Mouse (Mus musculus) testis, adult 2 months (tissue): ENCODE measurements around the gene Kidins220. TPM values are rescaled to one million over a fixed set of nuclear protein-coding genes. Genes with fewer than 3 reads are reported as not detected.

Experiments
- H3K27ac ChIP-seq: fragments of 200-500 bp; 2 replicates; pipeline ENCODE4 v1.5.1; 2012; ENCODE audit warnings: low read depth, low read length; ENCODE audit not compliant: control insufficient read depth, insufficient read depth
- H3K27me3 ChIP-seq: fragments of 200-500 bp; 2 replicates; pipeline ENCODE4 v1.6.1; 2012; ENCODE audit warnings: mild to moderate bottlenecking, low read length, moderate library complexity; ENCODE audit not compliant: control insufficient read depth, insufficient read depth
- H3K36me3 ChIP-seq: fragments of 200-500 bp; 2 replicates; pipeline ENCODE4 v1.6.1; 2012; ENCODE audit warnings: mild to moderate bottlenecking, low read length; ENCODE audit not compliant: control insufficient read depth, insufficient read depth
- H3K4me1 ChIP-seq: fragments of 200-500 bp; 2 replicates; pipeline ENCODE4 v1.6.1; 2012; ENCODE audit warnings: low read length; ENCODE audit not compliant: control insufficient read depth, insufficient read depth
- H3K4me3 ChIP-seq: fragments of 200-500 bp; 2 replicates; pipeline ENCODE4 v1.5.1; 2012; ENCODE audit warnings: low read depth, mild to moderate bottlenecking, low read length, moderate library complexity, mixed read lengths; ENCODE audit not compliant: control insufficient read depth
- CTCF ChIP-seq: fragments of 200-500 bp; IDR thresholded peaks from 2 replicates; pipeline ENCODE4 v1.5.1; 2012; ENCODE audit warnings: low read depth, mild to moderate bottlenecking, inconsistent platforms, low read length, moderate library complexity; ENCODE audit not compliant: control insufficient read depth, insufficient read depth, insufficient replicate concordance
- POLR2A ChIP-seq: fragments of 200-500 bp; IDR thresholded peaks from 2 replicates; pipeline ENCODE4 v1.6.1; 2012; ENCODE audit warnings: low read depth, mild to moderate bottlenecking, inconsistent platforms, low read length, moderate library complexity; ENCODE audit not compliant: control insufficient read depth
- polyA plus RNA-seq: library from polyadenylated mRNA; depleted of rRNA; stranded (reverse); fragments of >200 nt; gene quantifications from 2 replicates; pipeline ENCODE4 v1.2.3, GENCODE M21; 2012

The Kidins220 gene
- polyA plus RNA-seq, 1 experiment, result 14.2 TPM

- Histone ChIP-seq H3K4me1 (no peaks in the 10 kb centered on the region; the same call in 1 of the 2 replicates), H3K36me3 (no peaks in the 10 kb centered on the region), H3K27me3 (no peaks in the 10 kb centered on the region), H3K27ac (no peak overlapping the region), H3K4me3 (no peak overlapping the region)
- no peak for TF ChIP-seq CTCF
- TF ChIP-seq POLR2A, result no peak
Measured at GRCm38 (mm10) chr12:24947065-24947464, 27.7 kb upstream of the Kidins220 start.

- no peak overlapping the region for H3K4me3 ChIP-seq
- H3K4me1 ChIP-seq, result no peaks in the 10 kb centered on the region; the same call in 1 of the 2 replicates
- H3K36me3 ChIP-seq, result no peaks in the 10 kb centered on the region
- H3K27me3 ChIP-seq, result no peaks in the 10 kb centered on the region
- H3K27ac ChIP-seq, result no peak overlapping the region
- TF ChIP-seq POLR2A, result no peak
- peak; percentile 35; the same call in 1 of the 2 replicates for TF ChIP-seq CTCF
Measured at GRCm38 (mm10) chr12:24948344-24948743, 26.4 kb upstream of the Kidins220 start.

- Histone ChIP-seq H3K4me3 (no peak overlapping the region), H3K36me3 (no peaks in the 10 kb centered on the region), H3K27ac (no peak overlapping the region), H3K27me3 (no peaks in the 10 kb centered on the region), H3K4me1 (no peaks in the 10 kb centered on the region; the same call in 1 of the 2 replicates)
- TF ChIP-seq CTCF (peak; percentile 55; the same call in 1 of the 2 replicates), POLR2A (no peak)
Measured at GRCm38 (mm10) chr12:24950376-24951046, 24.2 kb upstream of the Kidins220 start.

- Histone ChIP-seq H3K27ac (no peak overlapping the region), H3K36me3 (no peaks in the 10 kb centered on the region)
Measured at GRCm38 (mm10) chr12:24952147-24952546, 22.6 kb upstream of the Kidins220 start.

GRCm38 (mm10) chr12:24955137-24955536 is 19.6 kb upstream of the Kidins220 start:
- H3K27ac ChIP-seq, result no peak overlapping the region
- H3K36me3 ChIP-seq, result no peaks in the 10 kb centered on the region
- no peaks in the 10 kb centered on the region for H3K27me3 ChIP-seq
- TF ChIP-seq CTCF (no peak), POLR2A (no peak)
- no peaks in the 10 kb centered on the region; the same call in 1 of the 2 replicates for H3K4me1 ChIP-seq
- no peak overlapping the region for H3K4me3 ChIP-seq

More at GRCm38 (mm10) chr12:24952147-24952546, 22.6 kb upstream of the Kidins220 start:
- Histone ChIP-seq H3K27me3 (no peaks in the 10 kb centered on the region), H3K4me3 (peak overlapping the region; percentile 52), H3K4me1 (no peaks in the 10 kb centered on the region; the same call in 1 of the 2 replicates)
- TF ChIP-seq POLR2A, result no peak
- TF ChIP-seq CTCF, result peak; percentile 76; the same call in 1 of the 2 replicates

- Histone ChIP-seq H3K4me1 (no peaks in the 10 kb centered on the region), H3K4me3 (no peak overlapping the region), H3K27me3 (no peaks in the 10 kb centered on the region), H3K27ac (no peak overlapping the region), H3K36me3 (no peaks in the 10 kb centered on the region)
- no peak for TF ChIP-seq CTCF
- TF ChIP-seq POLR2A, result no peak
Measured at GRCm38 (mm10) chr12:24958526-24958925, 16.2 kb upstream of the Kidins220 start.

- H3K4me3 ChIP-seq, result no peak overlapping the region
- no peaks in the 10 kb centered on the region for H3K36me3 ChIP-seq
- H3K27me3 ChIP-seq, result no peaks in the 10 kb centered on the region
- no peaks in the 10 kb centered on the region for H3K4me1 ChIP-seq
- TF ChIP-seq CTCF (no peak), POLR2A (no peak)
- no peak overlapping the region for H3K27ac ChIP-seq
Measured at GRCm38 (mm10) chr12:24961821-24962220, 12.9 kb upstream of the Kidins220 start.
